Mouse (Mus musculus) adipose tissue, adult 10 weeks (tissue): ENCODE data around the gene Gab2. TPM values are rescaled to one million over a fixed set of nuclear protein-coding genes. Genes with fewer than 3 reads are reported as not detected.

ENCODE experiments used
- polyA plus RNA-seq: library from polyadenylated mRNA; stranded (reverse); fragments of 350-450 nt; fragmentation: Illumina TruSeq; extraction: RNeasy Lipid Tissue Mini Kit (QIAGEN cat#74804); gene quantifications from one replicate; pipeline ENCODE4 v1.2.3, GENCODE M21; 2014; ENCODE audit warnings: low read depth, low replicate concordance

The Gab2 gene
- polyA plus RNA-seq = 16.9 TPM

GRCm38 (mm10) chr7:97081242-97081958 lies at the start of gene Gab2:
Gab2 (plus strand) TSS chr7:97081586.

GRCm38 (mm10) chr7:97331726-97332666 lies 250.6 kb downstream of the Gab2 start, which contains the start of the genes Usp35 and Kctd21:
Usp35 (minus strand) TSS chr7:97332020.
Kctd21 (plus strand) TSS chr7:97332327.

Other genes starting within 250 kb of the Gab2 start
- 12.5 TPM for gene Nars2, start 130.1 kb upstream of the Gab2 start, polyA plus RNA-seq